Mouse (Mus musculus): ENCODE data around the gene Inpp5b. TPM values are rescaled to one million over a fixed set of nuclear protein-coding genes. Genes with fewer than 3 reads are reported as not detected.

Inpp5b gene
- polyA plus RNA-seq, 1 experiment from 2014 or later = 25.2 TPM

DNA sequence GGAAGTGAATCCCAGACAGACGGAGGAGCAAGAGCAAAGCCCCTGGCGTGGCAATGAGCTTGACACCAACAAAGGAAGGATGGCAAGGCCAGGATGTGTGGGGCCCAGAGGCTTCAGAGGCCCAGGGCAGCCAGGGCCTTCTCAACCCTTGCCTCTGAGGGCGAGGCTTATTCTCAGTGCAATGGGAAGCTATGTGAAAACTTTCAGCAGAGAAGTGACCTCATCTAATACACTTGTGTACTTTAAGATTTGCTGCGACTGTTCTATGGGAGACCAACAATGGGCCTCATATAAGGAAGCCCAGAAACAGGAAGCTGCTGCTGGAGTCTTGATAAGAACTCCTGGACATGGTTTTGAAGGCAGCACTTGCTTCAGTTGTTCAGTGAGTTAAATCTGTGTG, 30.5 kb downstream of the Inpp5b start:
- no peak overlapping the region for H3K9ac ChIP-seq
- H3K4me1 ChIP-seq = no peaks in the 10 kb centered on the region
- no peak overlapping the region for H3K4me2 ChIP-seq
- H3K27ac ChIP-seq = no peak overlapping the region
- H3K9me3 ChIP-seq = no peaks in the 10 kb centered on the region
- WGBS = 57% methylated on average over 4 of the region's 4 CpGs
- ATAC-seq (ENCODE audit: insufficient number of reproducible peaks, insufficient read depth, low FRiP score, low TSS enrichment, low read depth) = no peak
- H3K27me3 ChIP-seq = no peaks in the 10 kb centered on the region
- 0 out of 2 replicates have a peak, but pooled peaks cover 1% of the 10 kb centered on the region for H3K36me3 ChIP-seq
- H3K4me3 ChIP-seq = no peak overlapping the region

DNA sequence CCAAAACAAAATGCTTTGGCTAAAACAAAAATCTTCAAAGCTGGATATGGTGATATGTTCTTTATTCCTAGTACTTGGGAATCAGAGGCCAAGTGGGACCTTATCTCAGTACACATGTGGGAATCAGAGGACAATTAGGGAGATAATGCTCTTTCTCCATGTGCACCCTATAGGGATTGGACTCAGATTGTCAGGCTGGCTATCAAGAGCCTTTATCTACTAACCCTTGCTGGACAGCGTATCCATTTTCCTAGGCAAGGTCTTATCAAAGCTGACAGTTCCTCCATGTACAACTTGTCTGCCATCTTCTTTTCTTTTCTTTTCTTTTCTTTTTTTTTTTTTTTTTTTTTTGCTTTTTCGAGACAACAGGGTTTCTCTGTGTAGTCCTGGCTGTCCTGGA, 31.8 kb downstream of the Inpp5b start:
- H3K4me1 ChIP-seq = no peaks in the 10 kb centered on the region
- H3K4me3 ChIP-seq = no peak overlapping the region
- no peaks in the 10 kb centered on the region for H3K27me3 ChIP-seq
- no peak overlapping the region for H3K4me2 ChIP-seq
- ATAC-seq (ENCODE audit: insufficient number of reproducible peaks, insufficient read depth, low FRiP score, low TSS enrichment, low read depth) = no peak
- WGBS = 82% methylated on average over 2 of the region's 2 CpGs
- no peaks in the 10 kb centered on the region for H3K9me3 ChIP-seq
- no peak overlapping the region for H3K9ac ChIP-seq
- no peak overlapping the region for H3K27ac ChIP-seq
- peaks cover 7% of the 10 kb centered on the region; the same call in 1 of the 2 replicates for H3K36me3 ChIP-seq

DNA sequence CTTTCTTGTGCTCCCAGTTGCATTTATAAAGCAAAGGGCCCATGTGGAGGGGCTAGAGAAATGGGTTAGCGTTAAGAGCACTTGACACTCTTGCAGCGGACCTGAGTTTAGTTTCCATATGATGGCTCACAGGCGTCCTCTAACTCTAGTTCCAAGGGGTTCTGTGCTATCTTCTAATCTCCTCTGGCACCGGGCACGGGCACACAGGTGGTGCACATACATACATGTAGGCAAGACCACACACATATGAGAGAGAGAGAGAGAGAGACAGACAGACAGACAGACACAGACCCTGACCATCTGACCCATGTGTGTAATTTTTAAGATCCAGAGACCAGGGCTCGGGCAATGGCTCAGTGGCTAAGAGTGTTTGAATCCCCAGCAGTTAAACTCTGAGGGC, 32.3 kb downstream of the Inpp5b start:
- Histone ChIP-seq H3K4me2 (no peak overlapping the region), H3K36me3 (peaks cover 13% of the 10 kb centered on the region)
- 86% methylated on average over 6 of the region's 6 CpGs for WGBS

DNA sequence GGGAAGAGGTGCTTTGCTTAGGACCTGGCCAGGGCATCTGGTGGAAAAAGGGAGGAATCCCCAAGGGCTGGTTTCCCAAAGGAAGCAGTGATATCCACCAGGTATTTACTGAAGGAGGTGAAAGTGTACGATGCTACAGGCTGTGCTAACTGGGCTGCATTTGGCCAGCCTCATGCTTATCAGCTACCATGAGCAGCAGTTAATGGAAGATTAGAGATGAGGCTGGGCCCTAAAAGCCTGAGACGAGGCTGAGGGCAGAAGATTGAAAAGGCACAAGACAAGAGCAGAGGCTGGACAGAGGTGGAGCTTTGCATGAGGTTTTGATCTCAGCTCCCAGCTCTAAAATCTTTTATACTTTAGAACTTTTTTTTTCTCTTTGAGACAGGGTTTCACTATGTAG, 32.8 kb downstream of the Inpp5b start:
- Histone ChIP-seq H3K9ac (no peak overlapping the region), H3K4me3 (no peak overlapping the region), H3K27ac (no peak overlapping the region), H3K4me2 (no peak overlapping the region), H3K36me3 (peaks cover 17% of the 10 kb centered on the region), H3K9me3 (no peaks in the 10 kb centered on the region), H3K4me1 (no peaks in the 10 kb centered on the region), H3K27me3 (no peaks in the 10 kb centered on the region)
- ATAC-seq (ENCODE audit: insufficient number of reproducible peaks, insufficient read depth, low FRiP score, low TSS enrichment, low read depth) = no peak
- 72% methylated on average over 2 of the region's 2 CpGs for WGBS

More for the DNA sequence above, 32.3 kb downstream of the Inpp5b start:
- no peak for ATAC-seq (ENCODE audit: insufficient number of reproducible peaks, insufficient read depth, low FRiP score, low TSS enrichment, low read depth)
- no peak overlapping the region for H3K27ac ChIP-seq
- H3K27me3 ChIP-seq = no peaks in the 10 kb centered on the region
- no peak overlapping the region for H3K9ac ChIP-seq
- H3K4me3 ChIP-seq = no peak overlapping the region
- H3K4me1 ChIP-seq = no peaks in the 10 kb centered on the region
- H3K9me3 ChIP-seq = no peaks in the 10 kb centered on the region

DNA sequence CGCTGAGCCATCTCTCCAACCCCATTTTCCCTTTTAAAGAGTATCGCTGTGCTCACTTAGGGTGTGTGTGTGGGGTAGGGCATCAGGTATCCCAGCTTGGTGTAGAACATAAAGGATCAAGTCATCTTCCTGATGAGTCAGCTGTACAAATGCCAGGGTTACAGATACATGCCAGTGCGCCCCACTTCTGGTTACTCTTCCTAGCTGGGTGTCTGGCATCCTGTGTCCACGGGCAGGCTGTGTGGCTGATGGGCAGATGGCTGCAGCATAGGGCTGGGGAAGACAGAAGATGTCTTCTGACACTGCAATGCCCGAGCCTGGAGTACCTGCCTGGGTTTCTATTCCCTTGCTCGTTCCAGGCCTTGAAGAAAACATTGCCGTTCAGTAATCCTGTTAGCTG, 39.7 kb downstream of the Inpp5b start:
- 83% methylated on average over 7 of the region's 7 CpGs for WGBS
- Histone ChIP-seq H3K4me1 (no peaks in the 10 kb centered on the region), H3K4me3 (no peak overlapping the region), H3K4me2 (no peak overlapping the region), H3K9me3 (no peaks in the 10 kb centered on the region), H3K27ac (no peak overlapping the region), H3K9ac (no peak overlapping the region), H3K36me3 (peaks cover 74% of the 10 kb centered on the region), H3K27me3 (no peaks in the 10 kb centered on the region)
- no peak for ATAC-seq (ENCODE audit: insufficient number of reproducible peaks, insufficient read depth, low FRiP score, low TSS enrichment, low read depth)

DNA sequence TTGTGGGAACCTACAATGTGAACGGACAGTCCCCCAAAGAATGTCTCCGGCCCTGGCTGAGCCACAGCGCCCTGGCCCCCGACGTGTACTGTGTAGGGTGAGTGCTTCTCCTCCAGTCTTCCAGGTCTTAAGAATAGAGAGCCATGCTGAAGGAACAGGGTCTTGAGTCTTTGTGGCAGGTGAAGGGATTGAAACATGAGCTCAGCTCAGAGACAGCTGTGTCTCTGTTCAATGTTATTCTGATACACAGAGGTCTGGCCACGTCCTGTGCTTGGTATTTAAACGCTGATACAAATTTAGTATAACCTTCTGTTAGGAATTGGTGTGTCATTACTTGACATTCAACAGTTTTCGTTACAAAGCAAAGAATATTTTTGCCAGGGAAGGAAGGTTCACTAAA, 40.7 kb downstream of the Inpp5b start:
- 88% methylated on average over 8 of the region's 8 CpGs for WGBS
- Histone ChIP-seq H3K9ac (no peak overlapping the region), H3K4me3 (no peak overlapping the region), H3K36me3 (peaks cover 80% of the 10 kb centered on the region), H3K27me3 (no peaks in the 10 kb centered on the region), H3K9me3 (no peaks in the 10 kb centered on the region), H3K4me2 (no peak overlapping the region), H3K4me1 (no peaks in the 10 kb centered on the region), H3K27ac (no peak overlapping the region)
- ATAC-seq (ENCODE audit: insufficient number of reproducible peaks, insufficient read depth, low FRiP score, low TSS enrichment, low read depth) = no peak

DNA sequence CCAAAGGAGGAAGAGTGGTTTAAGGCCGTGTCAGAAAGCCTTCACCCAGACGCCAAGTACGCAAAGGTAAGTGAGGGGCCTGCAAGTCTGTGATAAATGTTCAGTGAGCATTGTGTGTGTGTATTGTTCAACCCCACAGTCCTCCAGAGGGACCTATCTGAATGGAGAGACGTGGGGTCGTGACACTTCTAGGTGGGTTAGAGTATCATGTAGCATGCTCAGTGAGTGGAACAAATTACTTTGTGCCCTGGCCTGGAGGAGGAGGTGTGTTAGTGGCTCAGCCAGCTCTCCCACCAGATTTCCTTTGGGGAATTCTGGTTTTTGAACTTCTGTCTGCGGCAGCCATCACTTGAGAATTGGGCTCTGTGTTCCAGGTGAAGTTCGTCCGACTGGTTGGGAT, 42.3 kb downstream of the Inpp5b start:
- Histone ChIP-seq H3K4me3 (no peak overlapping the region), H3K4me2 (no peak overlapping the region), H3K27me3 (no peaks in the 10 kb centered on the region), H3K27ac (no peak overlapping the region), H3K9me3 (no peaks in the 10 kb centered on the region), H3K4me1 (no peaks in the 10 kb centered on the region), H3K36me3 (peaks cover 84% of the 10 kb centered on the region), H3K9ac (no peak overlapping the region)
- ATAC-seq (ENCODE audit: insufficient number of reproducible peaks, insufficient read depth, low FRiP score, low TSS enrichment, low read depth) = no peak
- 63% methylated on average over 8 of the region's 8 CpGs for WGBS

DNA sequence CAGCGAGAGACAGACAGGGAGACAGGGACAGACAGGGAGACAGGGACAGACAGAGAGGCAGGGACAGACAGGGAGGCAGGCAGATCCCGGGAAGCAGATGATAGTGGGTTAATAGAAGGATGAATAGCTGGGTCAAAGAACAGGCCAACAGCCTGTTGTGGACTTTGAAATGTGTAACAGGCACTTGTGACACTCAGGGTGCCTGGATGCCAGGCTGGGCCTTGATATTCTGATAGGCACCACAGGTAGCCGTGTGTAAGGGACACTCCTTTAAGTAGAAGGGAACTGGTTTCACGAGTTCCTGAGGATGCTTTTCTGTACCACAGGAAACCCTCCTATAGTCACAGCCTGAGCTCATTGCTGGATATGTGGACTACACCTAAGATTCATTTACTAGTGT, 48.4 kb downstream of the Inpp5b start:
- Histone ChIP-seq H3K9ac (no peak overlapping the region), H3K4me3 (no peak overlapping the region), H3K4me1 (no peaks in the 10 kb centered on the region), H3K27ac (no peak overlapping the region), H3K4me2 (no peak overlapping the region), H3K27me3 (no peaks in the 10 kb centered on the region), H3K9me3 (no peaks in the 10 kb centered on the region), H3K36me3 (peaks cover 94% of the 10 kb centered on the region)
- 81% methylated on average over 4 of the region's 4 CpGs for WGBS
- no peak for ATAC-seq (ENCODE audit: insufficient number of reproducible peaks, insufficient read depth, low FRiP score, low TSS enrichment, low read depth)

DNA sequence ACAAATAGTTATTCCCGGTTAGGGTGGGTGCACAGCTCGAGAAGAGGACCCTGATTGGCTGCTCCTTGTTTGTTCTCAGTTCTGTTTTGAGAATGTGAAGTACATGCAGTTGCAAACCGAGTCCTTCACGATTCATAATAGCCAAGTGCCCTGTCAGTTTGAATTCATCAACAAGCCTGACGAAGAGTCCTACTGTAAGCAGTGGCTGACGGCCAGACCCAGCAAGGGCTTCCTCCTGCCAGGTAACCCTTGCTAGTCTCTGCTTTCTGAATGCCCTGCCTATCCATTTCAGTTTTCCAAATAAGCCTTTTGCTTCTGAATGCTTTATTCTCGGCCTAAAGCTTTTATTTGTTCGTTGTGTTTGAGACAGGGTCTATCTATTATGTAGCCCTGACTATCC, 50.5 kb downstream of the Inpp5b start:
- Histone ChIP-seq H3K9ac (no peak overlapping the region), H3K9me3 (no peaks in the 10 kb centered on the region), H3K36me3 (peaks cover 87% of the 10 kb centered on the region), H3K27ac (no peak overlapping the region), H3K4me2 (no peak overlapping the region), H3K4me3 (no peak overlapping the region), H3K27me3 (no peaks in the 10 kb centered on the region), H3K4me1 (no peaks in the 10 kb centered on the region)
- ATAC-seq (ENCODE audit: insufficient number of reproducible peaks, insufficient read depth, low FRiP score, low TSS enrichment, low read depth) = no peak
- WGBS = 86% methylated on average over 8 of the region's 8 CpGs

DNA sequence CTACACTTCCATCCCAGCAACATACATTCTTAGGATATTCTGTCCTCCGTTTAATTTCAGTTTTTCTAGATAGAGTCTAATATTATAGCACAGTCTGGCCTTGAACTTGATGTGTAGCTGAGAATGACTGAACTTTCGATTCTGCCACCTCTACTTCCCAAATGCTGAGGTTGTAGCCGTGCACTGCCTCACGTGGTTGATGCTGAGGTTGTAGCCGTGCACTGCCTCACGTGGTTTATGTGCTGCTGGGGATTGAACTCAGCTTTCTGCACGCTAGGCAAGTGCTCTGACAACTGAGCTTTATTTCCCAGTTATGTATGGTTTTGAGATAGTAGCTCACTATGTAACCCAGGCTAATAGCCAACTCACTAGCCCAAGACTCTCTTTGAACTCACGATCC, 54.5 kb downstream of the Inpp5b start:
- H3K9me3 ChIP-seq = no peaks in the 10 kb centered on the region
- peaks cover 86% of the 10 kb centered on the region for H3K36me3 ChIP-seq
- H3K4me1 ChIP-seq = no peaks in the 10 kb centered on the region
- ATAC-seq (ENCODE audit: insufficient number of reproducible peaks, insufficient read depth, low FRiP score, low TSS enrichment, low read depth) = no peak
- H3K4me2 ChIP-seq = no peak overlapping the region
- no peak overlapping the region for H3K27ac ChIP-seq
- H3K27me3 ChIP-seq = no peaks in the 10 kb centered on the region
- H3K4me3 ChIP-seq = no peak overlapping the region
- no peak overlapping the region for H3K9ac ChIP-seq
- 88% methylated on average over 8 of the region's 8 CpGs for WGBS

DNA sequence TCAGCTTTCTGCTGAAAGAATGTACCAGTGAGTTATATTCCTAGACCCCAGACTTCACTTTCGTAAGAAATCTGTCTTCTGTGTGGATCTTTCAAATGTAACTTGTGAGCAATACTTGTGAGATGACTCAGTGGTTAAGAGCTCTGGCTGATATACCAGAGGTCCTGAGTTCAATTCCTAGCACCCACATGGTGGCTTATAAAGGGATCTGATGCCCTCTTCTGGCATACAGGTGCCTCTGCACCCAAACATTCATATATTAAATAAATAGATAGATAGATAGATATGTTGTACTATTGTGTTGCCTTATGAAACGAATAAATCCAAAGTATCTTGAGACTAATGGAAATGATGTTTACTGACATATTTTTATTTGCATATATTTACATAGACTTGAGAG, 55.3 kb downstream of the Inpp5b start:
- Histone ChIP-seq H3K4me1 (peaks cover 3% of the 10 kb centered on the region; the same call in 1 of the 2 replicates), H3K9ac (no peak overlapping the region), H3K27me3 (no peaks in the 10 kb centered on the region), H3K4me2 (no peak overlapping the region), H3K9me3 (no peaks in the 10 kb centered on the region), H3K4me3 (no peak overlapping the region), H3K36me3 (peaks cover 78% of the 10 kb centered on the region), H3K27ac (no peak overlapping the region)
- 90% methylated on average over 2 of the region's 2 CpGs for WGBS
- no peak for ATAC-seq (ENCODE audit: insufficient number of reproducible peaks, insufficient read depth, low FRiP score, low TSS enrichment, low read depth)

DNA sequence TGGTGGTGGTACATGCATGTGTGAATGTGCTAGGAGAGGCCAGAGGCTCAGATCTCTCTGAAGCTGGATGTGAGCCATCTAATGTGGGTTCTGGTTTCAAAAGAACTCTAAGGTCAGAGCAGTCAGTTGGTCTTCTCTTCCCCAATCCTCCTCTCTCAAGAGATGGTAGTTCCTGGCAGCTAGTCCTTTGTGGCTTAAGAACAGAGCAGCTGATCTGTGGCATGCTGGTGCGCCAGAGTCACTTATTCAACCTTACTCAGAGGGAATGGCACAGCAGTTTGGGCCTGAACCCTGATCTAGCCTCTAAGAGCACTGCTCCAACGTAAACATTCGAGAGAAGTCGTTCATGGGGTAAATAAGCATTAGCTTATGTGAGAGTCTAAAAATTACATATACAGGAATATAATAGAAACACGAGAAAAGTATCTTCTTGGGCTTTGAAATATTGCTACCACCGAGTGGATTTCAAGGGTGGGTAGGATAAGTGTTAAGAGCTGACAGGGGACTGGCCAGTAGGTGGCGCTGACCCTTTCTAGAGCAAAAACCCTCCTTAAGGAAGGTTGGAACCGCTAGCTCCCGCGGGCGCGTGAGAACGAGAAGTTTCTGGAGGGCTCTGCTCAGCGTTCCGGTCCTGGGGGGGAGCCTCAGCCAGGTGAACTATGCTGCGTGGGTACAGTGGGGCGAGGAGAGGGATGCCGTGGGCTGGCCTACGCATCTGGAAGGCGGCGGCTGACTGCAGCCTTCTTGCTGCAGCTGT, 60.1 kb downstream of the Inpp5b start, which contains the start of gene Mtf1:
TSS of gene Mtf1 (plus strand) at position 553 of the 757 bp plus-strand sequence.
- peak within 1 kb of the TSS; percentile 84 for H3K4me2 ChIP-seq
- no peaks in the 10 kb centered on the region for H3K27me3 ChIP-seq
- H3K27ac ChIP-seq = peak within 1 kb of the TSS; percentile 96
- peak; percentile 79 for ATAC-seq (ENCODE audit: insufficient number of reproducible peaks, insufficient read depth, low FRiP score, low TSS enrichment, low read depth)
- peaks cover 12% of the 10 kb centered on the region for H3K4me1 ChIP-seq
- peak within 1 kb of the TSS; percentile 73 for H3K4me3 ChIP-seq
- WGBS = 2% methylated on average over 21 of the region's 21 CpGs
- H3K36me3 ChIP-seq = peaks cover 57% of the 10 kb centered on the region
- peak within 1 kb of the TSS; percentile 91 for H3K9ac ChIP-seq
- H3K9me3 ChIP-seq = no peaks in the 10 kb centered on the region
